Mouse (Mus musculus): ENCODE data around the gene Dock4. TPM values are rescaled to one million over a fixed set of nuclear protein-coding genes. Genes with fewer than 3 reads are reported as not detected.

Dock4 gene
- polyA plus RNA-seq, 1 experiment: 12.7 TPM

GRCm38 (mm10) chr12:40415312-40415925 lies 30.3 kb upstream of the Dock4 start:
- Histone ChIP-seq H3K36me3 (ENCODE audit: control insufficient read depth, insufficient read depth, low read length, poor library complexity, severe bottlenecking) (no peaks in the 10 kb centered on the region), H3K4me3 (ENCODE audit: low read depth, low read length) (no peak overlapping the region), H3K4me1 (ENCODE audit: control insufficient read depth, insufficient read depth, low read length) (no peaks in the 10 kb centered on the region), H3K27ac (ENCODE audit: insufficient read depth, low read length) (no peak overlapping the region), H3K9me3 (replicated peaks; ENCODE audit: control insufficient read depth, insufficient read depth, low read length, poor library complexity, severe bottlenecking) (peaks cover 16% of the 10 kb centered on the region), H3K9ac (ENCODE audit: low read depth, poor library complexity, severe bottlenecking) (no peak overlapping the region), H3K27me3 (ENCODE audit: control insufficient read depth, insufficient read depth, low read length, poor library complexity, severe bottlenecking) (no peaks in the 10 kb centered on the region)
- TF ChIP-seq POLR2A (IDR thresholded peaks at IDR 0.05; ENCODE audit: insufficient read depth, low read length): no peak
- TF ChIP-seq EP300 (IDR thresholded peaks at IDR 0.05; ENCODE audit: insufficient read depth, low read depth, low read length): no peak
- TF ChIP-seq CTCF (IDR thresholded peaks at IDR 0.05; ENCODE audit: low read depth, low read length): no peak

- Histone ChIP-seq H3K9ac (ENCODE audit: low read depth, poor library complexity, severe bottlenecking) (no peak overlapping the region), H3K4me3 (ENCODE audit: low read depth, low read length) (no peak overlapping the region), H3K27me3 (ENCODE audit: control insufficient read depth, insufficient read depth, low read length, poor library complexity, severe bottlenecking) (no peaks in the 10 kb centered on the region), H3K4me1 (ENCODE audit: control insufficient read depth, insufficient read depth, low read length) (no peaks in the 10 kb centered on the region), H3K36me3 (ENCODE audit: control insufficient read depth, insufficient read depth, low read length, poor library complexity, severe bottlenecking) (no peaks in the 10 kb centered on the region), H3K27ac (ENCODE audit: insufficient read depth, low read length) (no peak overlapping the region), H3K9me3 (replicated peaks; ENCODE audit: control insufficient read depth, insufficient read depth, low read length, poor library complexity, severe bottlenecking) (peaks cover 9% of the 10 kb centered on the region)
- TF ChIP-seq EP300 (IDR thresholded peaks at IDR 0.05; ENCODE audit: insufficient read depth, low read depth, low read length) (no peak), CTCF (IDR thresholded peaks at IDR 0.05; ENCODE audit: low read depth, low read length) (no peak), POLR2A (IDR thresholded peaks at IDR 0.05; ENCODE audit: insufficient read depth, low read length) (no peak)
These were observed 28.5 kb upstream of the Dock4 start for GRCm38 (mm10) chr12:40417257-40417656.

- H3K27ac ChIP-seq (ENCODE audit: insufficient read depth, low read length): no peak overlapping the region
- H3K9ac ChIP-seq (ENCODE audit: low read depth, poor library complexity, severe bottlenecking): no peak overlapping the region
- no peak for TF ChIP-seq POLR2A (IDR thresholded peaks at IDR 0.05; ENCODE audit: insufficient read depth, low read length)
- TF ChIP-seq CTCF (IDR thresholded peaks at IDR 0.05; ENCODE audit: low read depth, low read length): no peak
- no peak for TF ChIP-seq EP300 (IDR thresholded peaks at IDR 0.05; ENCODE audit: insufficient read depth, low read depth, low read length)
- H3K4me1 ChIP-seq (ENCODE audit: control insufficient read depth, insufficient read depth, low read length): no peaks in the 10 kb centered on the region
- H3K9me3 ChIP-seq (replicated peaks; ENCODE audit: control insufficient read depth, insufficient read depth, low read length, poor library complexity, severe bottlenecking): no peaks in the 10 kb centered on the region
- no peaks in the 10 kb centered on the region for H3K27me3 ChIP-seq (ENCODE audit: control insufficient read depth, insufficient read depth, low read length, poor library complexity, severe bottlenecking)
- H3K36me3 ChIP-seq (ENCODE audit: control insufficient read depth, insufficient read depth, low read length, poor library complexity, severe bottlenecking): no peaks in the 10 kb centered on the region
- no peak overlapping the region for H3K4me3 ChIP-seq (ENCODE audit: low read depth, low read length)
These were observed 20.8 kb upstream of the Dock4 start for GRCm38 (mm10) chr12:40424991-40425390.

GRCm38 (mm10) chr12:40427606-40428005 lies 18.1 kb upstream of the Dock4 start:
- no peak for TF ChIP-seq EP300 (IDR thresholded peaks at IDR 0.05; ENCODE audit: insufficient read depth, low read depth, low read length)
- TF ChIP-seq POLR2A (IDR thresholded peaks at IDR 0.05; ENCODE audit: insufficient read depth, low read length): no peak
- TF ChIP-seq CTCF (IDR thresholded peaks at IDR 0.05; ENCODE audit: low read depth, low read length): no peak
- Histone ChIP-seq H3K4me3 (ENCODE audit: low read depth, low read length) (no peak overlapping the region), H3K36me3 (ENCODE audit: control insufficient read depth, insufficient read depth, low read length, poor library complexity, severe bottlenecking) (no peaks in the 10 kb centered on the region), H3K9ac (ENCODE audit: low read depth, poor library complexity, severe bottlenecking) (no peak overlapping the region), H3K9me3 (replicated peaks; ENCODE audit: control insufficient read depth, insufficient read depth, low read length, poor library complexity, severe bottlenecking) (no peaks in the 10 kb centered on the region), H3K4me1 (ENCODE audit: control insufficient read depth, insufficient read depth, low read length) (no peaks in the 10 kb centered on the region), H3K27ac (ENCODE audit: insufficient read depth, low read length) (no peak overlapping the region), H3K27me3 (ENCODE audit: control insufficient read depth, insufficient read depth, low read length, poor library complexity, severe bottlenecking) (no peaks in the 10 kb centered on the region)

GRCm38 (mm10) chr12:40429976-40430375 lies 15.8 kb upstream of the Dock4 start:
- TF ChIP-seq EP300 (IDR thresholded peaks at IDR 0.05; ENCODE audit: insufficient read depth, low read depth, low read length) (no peak), CTCF (IDR thresholded peaks at IDR 0.05; ENCODE audit: low read depth, low read length) (no peak), POLR2A (IDR thresholded peaks at IDR 0.05; ENCODE audit: insufficient read depth, low read length) (no peak)
- no peaks in the 10 kb centered on the region for H3K9me3 ChIP-seq (replicated peaks; ENCODE audit: control insufficient read depth, insufficient read depth, low read length, poor library complexity, severe bottlenecking)
- no peak overlapping the region for H3K27ac ChIP-seq (ENCODE audit: insufficient read depth, low read length)
- no peak overlapping the region for H3K4me3 ChIP-seq (ENCODE audit: low read depth, low read length)
- H3K36me3 ChIP-seq (ENCODE audit: control insufficient read depth, insufficient read depth, low read length, poor library complexity, severe bottlenecking): no peaks in the 10 kb centered on the region
- no peak overlapping the region for H3K9ac ChIP-seq (ENCODE audit: low read depth, poor library complexity, severe bottlenecking)
- no peaks in the 10 kb centered on the region for H3K27me3 ChIP-seq (ENCODE audit: control insufficient read depth, insufficient read depth, low read length, poor library complexity, severe bottlenecking)
- no peaks in the 10 kb centered on the region for H3K4me1 ChIP-seq (ENCODE audit: control insufficient read depth, insufficient read depth, low read length)

GRCm38 (mm10) chr12:40431075-40431474 lies 14.7 kb upstream of the Dock4 start:
- Histone ChIP-seq H3K4me3 (ENCODE audit: low read depth, low read length) (no peak overlapping the region), H3K27ac (ENCODE audit: insufficient read depth, low read length) (no peak overlapping the region), H3K4me1 (ENCODE audit: control insufficient read depth, insufficient read depth, low read length) (no peaks in the 10 kb centered on the region), H3K9me3 (replicated peaks; ENCODE audit: control insufficient read depth, insufficient read depth, low read length, poor library complexity, severe bottlenecking) (no peaks in the 10 kb centered on the region), H3K27me3 (ENCODE audit: control insufficient read depth, insufficient read depth, low read length, poor library complexity, severe bottlenecking) (no peaks in the 10 kb centered on the region), H3K9ac (ENCODE audit: low read depth, poor library complexity, severe bottlenecking) (no peak overlapping the region), H3K36me3 (ENCODE audit: control insufficient read depth, insufficient read depth, low read length, poor library complexity, severe bottlenecking) (no peaks in the 10 kb centered on the region)
- no peak for TF ChIP-seq POLR2A (IDR thresholded peaks at IDR 0.05; ENCODE audit: insufficient read depth, low read length)
- TF ChIP-seq CTCF (IDR thresholded peaks at IDR 0.05; ENCODE audit: low read depth, low read length): no peak
- TF ChIP-seq EP300 (IDR thresholded peaks at IDR 0.05; ENCODE audit: insufficient read depth, low read depth, low read length): no peak
